ENCODE assay signal across 22 mouse cellular contexts in the genomic region with DNA sequence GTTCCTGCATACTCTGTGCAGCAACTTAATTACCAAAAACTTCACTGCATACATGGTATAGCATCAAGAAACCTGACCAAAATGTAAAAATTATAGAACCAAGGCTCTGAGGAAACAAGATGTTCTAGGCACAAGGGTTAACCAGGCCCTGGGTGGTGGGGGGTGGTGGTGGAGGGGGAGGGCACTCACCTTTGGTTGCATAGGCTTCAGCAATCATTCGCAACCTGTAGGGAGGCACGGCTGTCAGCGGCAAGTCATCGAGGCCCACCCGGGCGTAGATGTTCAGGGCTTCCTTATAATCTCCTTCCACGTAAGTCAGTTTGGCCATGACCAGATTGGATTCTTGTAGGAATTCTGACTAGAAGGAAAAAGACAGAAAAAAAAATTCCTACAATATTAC. TPM values are rescaled to one million over a fixed set of nuclear protein-coding genes. Genes with fewer than 3 reads are reported as not detected.
DNase-seq lines count a peak whose midpoint lies in the region; ATAC-seq and TF ChIP-seq lines count a peak whose summit lies in the region.
"Had no signal": no experiment of that assay in that cellular context is flagged by ENCODE, and none has a peak within 500 bp of the region (broad histone marks: within the 10 kb centered on the region; RNA-seq: fewer than 3 reads in every experiment).

No protein-coding gene starts in this region.

- H3K4me3 ChIP-seq in hindbrain, postnatal 0 days (ENCODE audit: low read length) = no peak overlapping the region
- H3K4me3 ChIP-seq in hindbrain, embryonic 14.5 days (replicated peaks; ENCODE audit: low read length) = no peak overlapping the region
- no peak overlapping the region for H3K4me3 ChIP-seq in kidney, embryonic 16.5 days (ENCODE audit: low read length)
- H3K4me3 ChIP-seq: embryonic facial prominence, embryonic 12.5 days; embryonic facial prominence, embryonic 15.5 days; hindbrain, embryonic 10.5 days; hindbrain, embryonic 13.5 days had no signal

- no peak overlapping the region for H3K4me2 ChIP-seq in hindbrain, postnatal 0 days (ENCODE audit: low read depth, low read length)
- H3K4me2 ChIP-seq in hindbrain, embryonic 14.5 days (replicated peaks) = no peak overlapping the region
- no peak overlapping the region for H3K4me2 ChIP-seq in kidney, embryonic 16.5 days (replicated peaks; ENCODE audit: low read depth, low read length)
- H3K4me2 ChIP-seq: embryonic facial prominence, embryonic 12.5 days; embryonic facial prominence, embryonic 15.5 days; heart, embryonic 11.5 days; hindbrain, embryonic 13.5 days had no signal

- TF ChIP-seq CTCF in hindbrain, postnatal 0 days (IDR thresholded peaks at IDR 0.05; ENCODE audit: low read depth) = no peak

- peaks cover 51% of the 10 kb centered on the region for H3K36me3 ChIP-seq in hindbrain, postnatal 0 days (ENCODE audit: insufficient read depth, low read length)
- H3K36me3 ChIP-seq in hindbrain, embryonic 14.5 days (replicated peaks; ENCODE audit: control insufficient read depth, insufficient read depth) = peaks cover 73% of the 10 kb centered on the region
- peaks cover 45% of the 10 kb centered on the region for H3K36me3 ChIP-seq in kidney, embryonic 16.5 days (ENCODE audit: insufficient read depth, low read length)

- ATAC-seq in hindbrain, postnatal 0 days = 0 out of 2 replicates have a peak, but pooled peaks have one; percentile 19
- no peak for ATAC-seq in hindbrain, embryonic 14.5 days (ENCODE audit: low FRiP score)
- peak; percentile 39; the same call in 1 of the 2 replicates for ATAC-seq in kidney, embryonic 16.5 days (ENCODE audit: low FRiP score, low TSS enrichment)
- ATAC-seq: CD4-positive, CD25-positive, alpha-beta regulatory T cell, adult 4 months; forebrain, embryonic 14.5 days; forebrain, postnatal 0 days had no signal

- H3K27ac ChIP-seq in hindbrain, postnatal 0 days = no peak overlapping the region
- H3K27ac ChIP-seq in hindbrain, embryonic 14.5 days = no peak overlapping the region
- H3K27ac ChIP-seq in kidney, embryonic 16.5 days (ENCODE audit: low read length) = no peak overlapping the region
- H3K27ac ChIP-seq: embryonic facial prominence, embryonic 12.5 days; embryonic facial prominence, embryonic 15.5 days; hindbrain, embryonic 10.5 days; hindbrain, embryonic 13.5 days had no signal

- no peak overlapping the region for H3K9ac ChIP-seq in hindbrain, postnatal 0 days (replicated peaks; ENCODE audit: low read length)
- no peak overlapping the region for H3K9ac ChIP-seq in hindbrain, embryonic 14.5 days
- H3K9ac ChIP-seq in kidney, embryonic 16.5 days (replicated peaks; ENCODE audit: low read length) = no peak overlapping the region
- H3K9ac ChIP-seq: embryonic facial prominence, embryonic 12.5 days; embryonic facial prominence, embryonic 15.5 days; forebrain, postnatal 0 days; hindbrain, embryonic 13.5 days had no signal

- no peaks in the 10 kb centered on the region for H3K27me3 ChIP-seq in hindbrain, postnatal 0 days (ENCODE audit: insufficient read depth, low read length)
- H3K27me3 ChIP-seq in hindbrain, embryonic 14.5 days (ENCODE audit: control insufficient read depth, insufficient read depth, low read length) = no peaks in the 10 kb centered on the region
- H3K27me3 ChIP-seq in kidney, embryonic 16.5 days (ENCODE audit: insufficient read depth, low read length) = no peaks in the 10 kb centered on the region
- H3K27me3 ChIP-seq: embryonic facial prominence, embryonic 12.5 days; embryonic facial prominence, embryonic 15.5 days; hindbrain, embryonic 13.5 days had no signal

- DNase-seq in hindbrain, postnatal 0 days (ENCODE audit: low spot score) = no peak
- no peak for DNase-seq in hindbrain, embryonic 14.5 days (ENCODE audit: low spot score)
- no peak for DNase-seq in kidney, adult 18-20 months
- DNase-seq in skeletal muscle tissue, adult 2 months (ENCODE audit: low read depth, low spot score) = peak; percentile 18
- DNase-seq in ovary, postnatal 14 days (ENCODE audit: low spot score) = no peak
- DNase-seq: adrenal gland, adult 2 months; adrenal gland, postnatal 14 days; cerebellum, adult 11 months; cerebellum, adult 2 months; cerebellum, adult 9-11 months; cerebellum, postnatal 25 days; forebrain, postnatal 0 days; gastrocnemius, postnatal 25 days; heart, postnatal 36 days had no signal

- no peaks in the 10 kb centered on the region for H3K4me1 ChIP-seq in hindbrain, postnatal 0 days (ENCODE audit: insufficient read depth, low read length)
- no peaks in the 10 kb centered on the region for H3K4me1 ChIP-seq in hindbrain, embryonic 14.5 days (replicated peaks; ENCODE audit: control insufficient read depth, insufficient read depth, low read length)
- no peaks in the 10 kb centered on the region for H3K4me1 ChIP-seq in kidney, embryonic 16.5 days (ENCODE audit: insufficient read depth, low read length)
- H3K4me1 ChIP-seq: embryonic facial prominence, embryonic 12.5 days; embryonic facial prominence, embryonic 15.5 days; hindbrain, embryonic 10.5 days; hindbrain, embryonic 13.5 days had no signal

- WGBS in hindbrain, postnatal 0 days = 98% methylated on average over 7 of the region's 7 CpGs
- WGBS in hindbrain, embryonic 14.5 days = 98% methylated on average over 7 of the region's 7 CpGs
- 75% methylated on average over 7 of the region's 7 CpGs for WGBS in kidney, embryonic 16.5 days

- no peaks in the 10 kb centered on the region for H3K9me3 ChIP-seq in hindbrain, postnatal 0 days (ENCODE audit: low read length)
- no peaks in the 10 kb centered on the region for H3K9me3 ChIP-seq in hindbrain, embryonic 14.5 days (ENCODE audit: control insufficient read depth, low read length)
- H3K9me3 ChIP-seq in kidney, embryonic 16.5 days (ENCODE audit: low read length) = no peaks in the 10 kb centered on the region
- H3K9me3 ChIP-seq: embryonic facial prominence, embryonic 12.5 days; embryonic facial prominence, embryonic 15.5 days; hindbrain, embryonic 10.5 days; hindbrain, embryonic 13.5 days had no signal

RNA-seq across cellular contexts. Expression of gene Ttc7b, which starts 25.5 kb away (rescaled TPM):
- total RNA-seq in hindbrain, postnatal 0 days (2014; rRNA removed) = 45.6 and 51.2 TPM in 2 replicates
- 8.3 and 8.6 TPM in 2 replicates for polyA plus RNA-seq in hindbrain, postnatal 0 days (2015; fragmentation: Nextera tagmentation; extraction: Ambion mirVana)
- polyA plus RNA-seq in hindbrain, embryonic 14.5 days (2014; fragmentation: Nextera tagmentation; extraction: Ambion mirVana) = 12.2 and 12.4 TPM in 2 replicates
- 3.9 and 4.7 TPM in 2 replicates for polyA plus RNA-seq in kidney, embryonic 16.5 days (2015; fragmentation: Nextera tagmentation; extraction: Ambion mirVana)
